Mouse (Mus musculus): ENCODE data around the gene Kcnab1. TPM values are rescaled to one million over a fixed set of nuclear protein-coding genes. Genes with fewer than 3 reads are reported as not detected.

Kcnab1 gene
- total RNA-seq, 2 experiments from 2014 or later = not detected

GRCm38 (mm10) chr3:65405781-65406180 lies 296.6 kb downstream of the Kcnab1 start:
- ATAC-seq (replicated peaks; ENCODE audit: low FRiP score, poor library complexity, severe bottlenecking) = no peak

GRCm38 (mm10) chr3:65407891-65408290 lies 298.7 kb downstream of the Kcnab1 start:
- ATAC-seq (replicated peaks; ENCODE audit: low FRiP score, poor library complexity, severe bottlenecking) = no peak

- ATAC-seq (replicated peaks; ENCODE audit: low FRiP score, poor library complexity, severe bottlenecking) = no peak
Observed at GRCm38 (mm10) chr3:65416571-65416970, 307.4 kb downstream of the Kcnab1 start.

GRCm38 (mm10) chr3:65417913-65418594 lies 308.9 kb downstream of the Kcnab1 start:
- ATAC-seq (replicated peaks; ENCODE audit: low FRiP score, poor library complexity, severe bottlenecking) = no peak

GRCm38 (mm10) chr3:65419706-65420105 lies 310.5 kb downstream of the Kcnab1 start:
- no peak for ATAC-seq (replicated peaks; ENCODE audit: low FRiP score, poor library complexity, severe bottlenecking)

Measured in erythroid progenitor cell, adult 5-6 weeks (primary cell).